Mouse (Mus musculus) T-cell, adult 2 months (primary cell): ENCODE results near the gene Tbc1d22b.

Source experiments
- DNase-seq: peaks from one replicate; pipeline ENCODE4 v3.0.0; 2022; ENCODE audit warnings: low spot score

Tbc1d22b gene

DNA sequence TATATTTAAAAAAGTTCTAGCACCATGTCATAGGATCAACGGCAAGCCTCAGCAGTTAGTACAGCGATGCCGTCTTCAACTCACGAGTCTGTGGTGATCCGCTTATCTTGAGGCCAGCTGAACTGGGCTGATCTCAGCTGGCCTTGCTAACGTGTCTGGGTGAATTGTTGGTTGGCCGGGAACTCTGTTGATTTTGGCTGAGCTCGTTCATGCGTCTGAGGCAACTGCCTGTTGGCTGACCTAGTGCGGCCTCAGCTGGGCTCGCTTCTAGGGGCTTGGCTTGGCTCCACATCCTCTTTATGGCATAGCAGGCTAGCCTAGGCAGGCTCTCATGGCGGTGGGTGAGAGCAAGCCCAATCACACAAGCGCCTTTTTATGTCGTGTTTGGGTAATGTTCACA lies 8.2 kb upstream of the Tbc1d22b start:
- DNase-seq = no peak

DNA sequence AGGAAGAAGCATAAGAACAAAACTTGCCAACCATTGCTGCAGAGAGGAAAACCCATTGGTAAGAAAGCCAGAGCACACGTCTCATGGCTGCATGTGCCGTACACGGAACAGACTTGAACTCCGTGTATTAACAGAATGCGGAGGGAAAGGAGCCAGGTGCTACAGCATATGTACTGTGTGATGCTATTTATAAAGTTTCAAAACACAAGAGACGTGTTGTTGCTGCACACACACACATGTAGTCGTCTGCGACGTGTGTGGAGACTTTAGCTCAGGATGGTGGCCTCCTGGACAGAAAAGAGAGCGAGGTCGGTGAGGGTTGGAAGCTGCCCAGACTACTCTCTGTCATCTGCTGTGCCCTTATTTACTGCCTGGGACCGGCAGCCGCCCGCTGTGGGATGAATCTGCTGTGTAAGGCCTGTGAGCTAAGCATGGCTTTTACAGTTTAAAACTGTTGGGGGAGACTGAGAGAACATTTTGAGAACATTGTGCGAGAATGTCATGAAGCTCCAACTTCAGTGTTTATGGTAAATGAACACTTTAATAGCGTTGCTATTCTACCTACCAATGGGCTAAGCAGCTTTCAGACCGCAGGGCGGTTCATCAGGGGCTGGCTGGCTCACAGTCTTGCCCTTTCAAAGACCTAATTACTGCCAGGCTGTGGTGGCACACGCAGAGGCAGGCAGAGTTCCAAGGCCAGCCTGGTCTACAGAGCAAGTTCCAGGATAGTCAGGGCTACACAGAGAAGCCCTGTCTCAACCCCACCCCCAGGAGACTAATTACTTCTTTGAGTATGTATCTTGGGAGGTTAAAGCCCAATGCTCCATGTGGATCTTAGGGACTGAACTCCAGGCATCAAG lies 6.5 kb upstream of the Tbc1d22b start:
- no peak for DNase-seq

DNA sequence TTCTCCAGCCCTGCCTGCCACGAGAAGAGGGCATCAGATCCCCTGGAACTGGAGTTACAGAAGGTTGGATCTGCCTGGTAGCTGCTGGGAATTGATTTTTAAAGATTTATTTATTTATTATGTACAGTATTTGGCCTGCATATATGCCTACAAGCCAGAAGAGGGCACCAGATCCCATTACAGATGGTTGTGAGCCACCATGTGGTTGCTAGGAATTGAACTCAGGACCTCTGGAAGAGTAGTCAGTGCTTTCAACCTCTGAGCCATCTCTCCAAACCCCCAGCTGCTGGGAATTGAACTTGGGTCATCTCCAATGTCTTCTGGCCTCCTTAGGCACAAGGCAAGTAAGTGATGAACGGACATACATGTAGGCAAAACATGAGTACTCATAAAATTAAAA lies 5.5 kb upstream of the Tbc1d22b start:
- no peak for DNase-seq

DNA sequence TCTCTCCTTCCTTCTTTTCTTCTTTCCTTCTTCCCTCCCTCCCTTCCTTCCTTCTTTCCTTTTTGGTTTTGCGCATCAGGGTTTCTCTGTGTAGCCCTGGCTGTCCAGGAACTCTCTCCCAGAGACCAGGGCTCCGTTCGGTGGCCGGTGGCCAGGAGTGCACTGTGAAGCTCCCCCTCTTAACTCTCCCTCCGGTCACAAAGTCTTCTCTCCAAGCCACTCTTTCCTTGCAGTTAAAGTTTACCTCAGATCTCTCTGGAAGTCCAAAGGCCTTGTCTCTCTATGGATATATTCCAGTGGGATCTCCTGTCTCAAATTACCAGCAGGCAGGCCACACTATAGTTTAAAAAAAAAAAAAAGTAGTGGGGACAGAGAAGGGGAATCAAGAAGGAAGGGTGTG lies 4.3 kb upstream of the Tbc1d22b start:
- DNase-seq = no peak

DNA sequence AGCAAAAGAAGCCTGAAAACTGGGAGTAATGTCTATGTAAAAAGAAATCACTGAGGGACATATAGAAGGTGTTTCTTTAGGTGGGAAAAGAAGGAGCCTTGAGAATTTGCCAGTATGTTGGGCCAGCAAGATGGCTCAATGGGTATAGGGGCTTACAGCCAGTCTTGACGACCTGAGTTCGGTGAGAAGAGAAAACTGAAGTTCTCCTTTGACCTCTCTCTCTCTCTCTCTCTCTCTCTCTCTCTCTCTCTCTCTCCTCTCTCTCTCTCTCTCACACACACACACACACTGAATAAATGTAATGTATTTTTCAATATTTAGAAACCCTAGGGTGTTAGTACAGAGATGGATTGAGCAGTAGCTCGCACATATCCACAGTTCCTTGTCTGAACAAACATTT lies 1.1 kb upstream of the Tbc1d22b start:
- no peak for DNase-seq

DNA sequence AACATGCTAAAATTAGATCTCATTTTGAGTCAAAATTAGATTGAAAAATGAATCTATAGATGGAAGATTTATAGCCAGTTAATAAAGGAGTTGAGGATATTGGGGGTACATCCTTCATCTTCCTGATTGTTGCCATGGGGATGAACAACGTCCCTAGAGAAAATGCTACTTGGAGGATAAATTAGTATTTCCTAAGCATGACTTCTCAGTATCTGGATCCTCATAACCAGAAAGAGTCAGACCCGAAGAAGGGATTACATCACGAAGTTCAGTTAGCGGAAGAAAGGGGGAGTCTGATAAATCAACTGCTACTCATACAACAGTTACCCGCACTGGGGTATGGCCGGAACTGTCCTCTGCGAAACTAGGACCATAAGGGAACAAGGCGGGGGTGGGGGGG lies 591 bp upstream of the Tbc1d22b start:
- DNase-seq = no peak

DNA sequence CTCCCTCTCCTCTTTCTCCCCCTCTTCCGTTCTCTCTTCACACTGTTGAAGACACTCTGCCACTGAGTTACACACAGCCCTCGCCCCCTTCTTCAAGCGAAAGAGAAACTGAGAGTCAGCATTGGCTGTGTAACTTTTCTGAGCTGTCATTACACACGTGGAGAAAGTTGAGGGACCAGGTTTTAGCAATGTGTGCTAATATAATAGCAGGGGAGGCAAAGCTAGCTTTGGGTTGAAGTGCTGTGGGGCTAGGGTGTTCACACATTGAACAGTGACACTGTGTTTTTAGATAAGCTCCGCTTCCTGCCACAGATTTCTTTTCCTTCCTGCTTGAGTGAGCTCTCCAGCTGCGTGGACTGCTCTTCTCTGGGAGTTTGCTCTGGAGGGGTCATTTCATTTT lies 1.4 kb downstream of the Tbc1d22b start:
- peak; percentile 47 for DNase-seq

DNA sequence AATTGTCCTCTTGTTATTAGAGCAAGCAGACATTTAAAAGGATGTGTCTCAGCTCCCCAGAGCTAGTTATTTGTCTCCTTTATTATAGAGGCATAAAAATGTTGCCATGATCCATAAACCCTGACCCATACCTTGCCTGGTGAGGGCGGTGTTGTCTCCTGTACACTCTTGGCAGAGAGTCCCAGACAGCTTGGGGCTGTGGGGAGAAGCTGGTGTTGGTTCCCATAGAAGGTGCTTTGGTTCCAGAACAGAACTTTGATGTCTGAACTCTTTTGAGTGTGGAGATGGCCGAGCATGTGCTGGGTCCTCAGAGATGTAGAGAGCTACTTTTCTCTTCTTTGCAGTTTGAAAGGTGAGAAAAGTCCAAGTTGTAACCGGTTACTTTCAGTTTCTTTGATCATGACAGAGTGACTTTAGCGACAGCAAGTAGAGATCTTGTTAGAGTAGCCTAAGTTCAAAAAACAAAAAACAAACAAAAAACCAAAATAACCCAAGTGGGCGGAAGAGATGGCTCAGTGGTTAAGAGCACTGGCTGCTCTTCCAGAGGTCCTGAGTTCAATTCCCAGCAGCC lies 2.7 kb downstream of the Tbc1d22b start, which contains the start of gene Tmem217:
Gene Tmem217 (minus strand): TSS at position 224 of the 571 bp plus-strand sequence.
- peak; percentile 41 for DNase-seq

DNA sequence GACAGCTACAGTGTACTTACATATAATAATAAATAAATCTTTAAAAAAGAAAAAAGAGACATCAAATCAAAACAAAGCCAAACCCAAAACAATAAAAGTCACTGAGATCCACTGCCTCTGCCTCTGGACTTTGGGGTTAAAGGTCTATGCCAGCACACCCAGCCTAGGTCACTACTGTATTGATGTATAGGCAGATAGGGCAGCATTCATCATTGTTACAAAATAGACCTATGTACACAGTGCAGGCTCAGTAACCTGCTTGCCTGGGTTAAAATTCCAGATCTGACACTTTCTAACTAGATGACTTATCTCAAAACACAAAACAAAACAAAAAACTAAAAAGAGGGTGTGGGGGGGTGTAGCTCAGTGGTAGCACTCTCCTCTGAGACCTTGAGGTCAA lies 4.6 kb downstream of the Tbc1d22b start:
- DNase-seq = no peak

DNA sequence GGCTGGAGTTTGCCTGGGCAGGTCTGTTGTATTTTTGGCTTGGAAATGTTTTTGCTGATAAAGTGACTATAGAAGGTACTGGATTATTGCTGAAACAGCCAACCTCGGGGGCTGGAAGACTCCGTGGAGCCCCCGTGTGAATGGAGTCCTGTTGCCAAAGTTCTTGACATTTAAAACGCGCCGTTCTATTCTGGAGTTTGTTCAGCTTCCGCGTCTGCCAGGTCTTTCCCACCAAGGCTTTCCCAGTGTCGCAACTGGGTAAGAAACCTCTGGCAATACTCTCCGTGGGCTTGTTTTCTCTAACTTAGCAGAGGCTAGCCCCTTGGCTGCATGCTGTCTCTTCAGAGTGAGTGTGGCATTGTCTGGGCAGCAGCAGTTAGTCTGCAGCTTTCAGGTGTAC lies 6.9 kb downstream of the Tbc1d22b start:
- no peak for DNase-seq

DNA sequence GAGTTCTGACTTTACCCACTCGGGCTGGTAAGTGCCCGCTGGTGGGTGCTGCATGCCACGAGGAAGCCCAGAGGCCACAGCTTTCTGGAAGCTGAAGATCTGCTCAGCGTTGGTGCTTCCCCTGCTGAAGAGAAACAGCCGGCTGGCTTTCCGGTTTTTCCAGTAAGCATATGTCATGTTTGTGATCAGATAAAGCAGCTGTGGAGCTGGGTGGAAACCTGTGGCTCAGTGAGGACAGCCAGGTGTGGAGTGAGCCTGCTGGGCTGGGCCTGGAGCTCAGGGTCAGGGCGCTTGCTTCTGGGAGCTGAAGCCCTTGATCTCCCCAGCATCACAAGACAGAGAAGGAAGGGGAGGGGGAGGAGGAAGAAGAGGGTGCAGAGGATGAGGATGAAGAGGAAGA lies 7.3 kb downstream of the Tbc1d22b start:
- no peak for DNase-seq

DNA sequence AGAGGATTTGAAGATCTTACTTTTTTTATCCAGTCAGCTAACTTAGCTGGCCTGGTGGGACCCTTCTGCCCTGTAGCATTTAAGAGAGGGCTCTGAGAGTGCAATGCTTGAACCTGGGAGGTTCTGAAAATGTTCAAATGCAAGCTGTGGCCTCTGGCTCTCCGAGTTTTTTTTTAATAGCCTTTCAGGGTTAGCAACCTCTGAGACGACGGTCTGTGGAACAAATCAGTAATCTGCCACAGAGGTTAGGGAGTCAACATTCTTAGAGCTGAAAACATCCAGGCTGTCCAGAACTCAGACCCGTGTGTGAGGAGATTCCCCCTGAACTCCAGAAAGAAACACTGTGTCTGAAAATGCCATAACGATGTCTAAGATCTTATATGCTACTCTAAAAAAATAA lies 8.9 kb downstream of the Tbc1d22b start:
- DNase-seq = no peak

DNA sequence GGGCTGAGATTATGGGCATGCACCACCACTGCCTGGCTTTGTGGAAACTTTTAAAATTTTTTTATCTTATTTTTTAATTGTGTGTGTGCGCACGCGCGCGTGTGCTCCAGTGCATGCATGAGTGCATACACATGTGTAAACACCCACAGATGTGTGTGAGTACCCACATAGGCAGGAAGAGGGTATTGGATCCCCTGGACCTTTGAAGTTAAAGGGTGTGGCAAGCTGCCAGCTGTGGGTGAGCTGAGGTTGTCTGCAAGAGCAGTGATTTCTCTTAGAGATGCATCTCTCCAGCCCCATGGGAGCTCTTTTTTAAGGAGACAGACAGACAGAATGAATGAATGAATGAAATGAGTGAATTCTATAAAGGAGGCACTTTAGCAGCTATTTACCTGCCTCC lies 15.9 kb downstream of the Tbc1d22b start:
- peak; percentile 59 for DNase-seq

DNA sequence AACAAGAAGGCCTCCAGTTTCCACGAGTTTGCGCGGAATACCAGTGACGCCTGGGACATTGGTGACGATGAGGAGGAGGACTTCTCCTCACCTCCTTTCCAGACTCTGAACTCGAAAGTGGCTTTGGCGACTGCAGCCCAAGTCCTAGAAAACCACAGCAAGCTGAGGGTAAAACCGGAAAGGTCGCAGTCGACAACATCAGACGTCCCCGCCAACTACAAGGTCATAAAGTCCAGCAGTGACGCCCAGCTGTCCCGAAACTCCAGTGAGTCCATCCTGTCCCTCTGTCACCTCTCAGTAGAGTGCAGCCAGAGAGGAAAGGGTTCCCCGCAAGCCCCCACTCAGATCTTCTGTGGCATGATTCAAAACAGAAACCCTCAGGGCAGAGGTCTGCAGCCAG lies 18.9 kb downstream of the Tbc1d22b start:
- DNase-seq = no peak

DNA sequence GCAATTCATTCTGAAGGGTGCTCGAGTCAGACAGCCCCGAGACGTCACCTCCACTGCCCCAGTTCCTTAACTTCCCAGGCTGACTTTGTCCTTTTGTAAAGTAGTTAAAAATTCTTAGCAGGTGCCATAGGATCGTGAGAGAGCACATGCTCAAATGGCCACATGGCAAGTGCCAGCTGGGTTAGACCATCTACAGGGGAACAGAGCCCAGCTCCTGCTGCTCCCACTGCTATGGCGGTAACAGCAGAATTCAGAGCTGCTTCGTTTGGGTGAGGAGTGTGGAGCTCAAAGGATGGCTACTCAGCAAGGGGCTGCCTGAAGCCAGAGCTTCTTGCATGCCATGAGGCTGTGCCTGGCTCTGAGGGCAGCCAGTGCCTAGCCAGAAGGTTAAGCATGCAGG lies 20.2 kb downstream of the Tbc1d22b start:
- DNase-seq = no peak

DNA sequence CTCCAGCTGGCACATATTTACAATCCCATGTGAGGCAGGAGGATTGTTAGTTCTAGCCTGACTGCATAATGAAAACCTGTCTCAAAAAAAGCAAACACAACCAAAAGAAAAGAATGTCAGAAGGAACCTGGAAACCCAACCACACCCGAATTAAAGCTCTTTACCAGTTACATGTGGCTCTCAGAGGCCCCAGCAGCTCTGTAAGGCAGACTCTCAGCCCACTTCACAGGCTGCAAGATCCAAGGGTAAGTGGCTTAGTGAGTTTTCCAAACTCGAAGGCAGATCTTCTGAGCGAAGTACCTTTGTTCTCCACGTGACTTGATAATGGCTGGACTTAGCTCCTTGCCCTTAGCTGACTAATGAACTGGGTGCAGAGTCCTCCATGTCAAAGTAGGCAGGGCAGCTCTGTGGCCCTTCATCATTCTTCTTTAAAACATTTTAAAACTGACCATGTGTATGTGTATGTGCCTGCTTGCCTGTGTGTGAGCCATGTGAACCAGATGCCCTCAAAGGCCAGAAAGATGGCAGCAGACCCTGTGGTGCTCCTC lies 30.1 kb downstream of the Tbc1d22b start:
- no peak for DNase-seq

DNA sequence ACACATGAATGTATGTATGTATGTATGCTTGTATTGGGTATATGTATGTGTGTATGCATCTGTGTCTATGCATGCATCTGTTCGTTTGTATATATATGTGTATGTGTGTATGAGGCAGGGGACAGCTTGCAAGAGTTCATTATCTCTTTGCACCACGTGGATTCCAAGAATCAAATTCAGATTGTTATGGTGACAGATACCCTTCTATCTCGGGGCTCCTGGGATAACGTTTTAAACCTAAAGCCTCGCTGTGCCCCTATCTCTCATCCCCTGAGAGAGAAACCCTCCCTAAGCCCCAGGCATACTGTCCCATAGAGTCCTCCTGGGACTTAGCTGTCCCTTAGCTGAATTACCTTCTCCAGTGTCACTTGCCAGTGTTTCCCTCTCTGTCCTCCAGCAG lies 34.0 kb downstream of the Tbc1d22b start:
- no peak for DNase-seq

DNA sequence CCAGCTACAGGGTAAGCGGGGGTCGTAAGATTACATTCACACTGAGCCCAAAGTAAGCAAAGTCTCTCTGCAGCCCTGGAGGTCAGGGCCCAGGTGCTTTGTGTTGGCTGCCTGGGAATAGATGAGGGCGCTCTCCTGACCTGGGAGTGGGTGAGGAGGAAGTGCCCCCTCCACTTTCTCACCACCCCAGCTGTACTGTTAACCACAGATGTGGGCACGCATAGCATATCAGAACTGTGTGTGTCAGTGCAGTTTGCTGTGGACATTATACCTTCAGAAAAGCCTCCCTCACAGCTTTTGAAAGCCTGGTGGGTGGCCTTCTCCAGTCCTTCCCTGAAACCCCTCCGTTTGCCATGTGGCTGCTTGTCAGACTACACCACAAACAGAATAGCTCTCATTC lies 34.7 kb downstream of the Tbc1d22b start:
- peak; percentile 46 for DNase-seq

DNA sequence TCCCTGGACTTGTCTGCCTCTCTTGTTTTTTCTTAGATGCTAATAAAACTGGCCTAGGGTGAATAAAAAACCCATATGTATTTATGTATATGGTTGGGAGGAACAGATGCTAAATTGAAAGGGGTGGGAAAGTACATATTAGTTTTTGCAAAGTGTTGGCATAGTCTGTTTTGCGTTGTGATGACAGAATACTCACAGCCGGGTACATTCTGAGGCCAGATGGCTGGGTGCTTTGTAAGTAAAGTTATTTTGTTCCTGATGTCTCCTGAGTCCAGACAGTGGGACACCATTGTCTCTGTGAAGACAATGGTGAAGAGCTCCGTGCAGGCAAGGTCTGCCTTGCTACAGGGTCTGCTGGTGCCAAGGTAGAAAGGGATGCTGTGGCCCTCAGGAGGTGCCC lies 35.2 kb downstream of the Tbc1d22b start:
- no peak for DNase-seq

DNA sequence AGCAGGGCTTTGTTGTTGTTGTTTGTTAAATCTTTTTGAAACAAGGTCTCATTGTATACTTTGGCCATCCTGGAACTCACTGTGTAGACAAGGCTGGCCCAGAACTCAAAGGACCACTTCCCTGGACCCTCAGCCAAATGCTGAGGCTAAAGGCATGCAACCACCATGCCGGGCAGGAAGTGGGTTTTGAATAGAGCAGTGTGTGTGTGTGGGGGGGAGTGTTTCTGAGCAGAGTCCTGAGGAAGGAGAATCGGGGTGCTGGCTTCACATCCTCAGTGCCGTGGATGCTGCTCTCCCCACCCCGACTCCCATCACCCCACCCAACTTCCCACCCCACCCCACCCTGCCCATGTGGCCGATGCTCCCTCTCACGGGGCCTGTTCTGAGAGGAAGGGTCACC lies 35.9 kb downstream of the Tbc1d22b start:
- peak; percentile 49 for DNase-seq

DNA sequence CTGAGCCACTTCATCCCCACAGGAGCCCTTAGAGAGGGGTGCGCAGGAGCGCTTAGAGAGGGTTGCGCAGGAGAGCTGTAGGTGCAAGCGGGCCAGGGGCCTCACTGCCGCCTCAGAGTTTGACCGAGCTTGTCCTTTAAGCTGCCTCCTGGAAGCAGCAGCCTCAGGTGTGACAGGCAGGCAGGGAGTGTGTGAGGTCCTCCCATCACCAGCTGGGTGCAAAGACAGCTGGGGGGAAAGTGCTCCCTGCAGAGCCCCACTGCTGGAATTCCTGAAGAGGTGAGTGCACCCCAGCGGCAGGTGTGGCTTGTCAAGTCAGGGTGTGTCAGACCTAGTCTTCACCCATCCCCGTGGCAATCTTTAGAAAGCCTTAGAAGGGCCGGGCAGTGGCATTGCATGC lies 37.3 kb downstream of the Tbc1d22b start:
- no peak for DNase-seq

DNA sequence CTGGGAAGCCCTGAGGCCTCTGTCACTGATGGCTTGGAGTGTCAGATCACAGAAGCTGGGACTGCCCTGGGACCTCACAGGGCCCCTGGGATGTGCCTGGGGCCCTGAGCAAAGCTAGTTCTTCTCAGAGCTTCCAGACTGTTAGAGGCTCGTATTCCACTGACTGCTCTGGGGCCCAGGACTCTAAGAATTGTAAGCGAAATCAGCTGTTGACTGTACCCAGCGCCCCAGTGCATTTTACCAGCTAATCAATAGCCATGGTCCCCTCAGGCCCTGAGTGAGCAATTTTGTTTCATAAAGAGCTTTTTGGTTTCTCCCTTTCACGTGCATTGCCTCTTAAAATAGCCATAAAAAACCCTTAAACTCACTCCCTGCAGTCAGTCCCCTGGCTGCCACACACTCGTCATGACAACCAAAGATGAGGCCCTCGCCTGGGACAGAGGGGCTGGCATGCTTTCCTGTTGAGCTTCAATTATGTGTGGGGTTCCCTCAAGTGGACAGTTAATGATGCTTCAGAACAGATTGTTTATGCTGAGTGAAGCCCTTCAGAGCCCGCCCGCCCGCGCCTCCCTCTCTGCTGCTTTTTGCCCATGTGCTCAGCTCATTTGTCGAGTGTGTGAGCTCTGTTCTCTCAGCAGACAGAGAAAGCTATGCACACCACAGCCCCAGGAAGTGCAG lies 39.8 kb downstream of the Tbc1d22b start:
- no peak for DNase-seq
